Mouse (Mus musculus): Measurements from ENCODE around the gene Slc41a2. TPM values are rescaled to one million over a fixed set of nuclear protein-coding genes. Genes with fewer than 3 reads are reported as not detected.
A peak's percentile ranks its signal among the peaks of the same experiment; 100 is the strongest.

Slc41a2 gene
- 3.6 and 5.3 TPM in 2 replicates for polyA plus RNA-seq (2014; fragmentation: Nextera tagmentation; extraction: Ambion mirVana)

- ATAC-seq, result peak; percentile 92
- Histone ChIP-seq H3K4me2 (ENCODE audit: low read length) (peak within 1 kb of the TSS; percentile 94), H3K4me1 (ENCODE audit: control insufficient read depth, insufficient read depth, low read length) (no peaks in the 10 kb centered on the region), H3K9me3 (replicated peaks; ENCODE audit: control insufficient read depth, low read length) (no peaks in the 10 kb centered on the region), H3K4me3 (ENCODE audit: low read depth, low read length) (peak within 1 kb of the TSS; percentile 63), H3K36me3 (ENCODE audit: control insufficient read depth, insufficient read depth, low read length) (no peaks in the 10 kb centered on the region), H3K27me3 (replicated peaks; ENCODE audit: control insufficient read depth, insufficient read depth, low read length) (peaks cover 16% of the 10 kb centered on the region), H3K27ac (ENCODE audit: low read depth, low read length) (peak within 1 kb of the TSS; percentile 58; the same call in 1 of the 2 replicates), H3K9ac (ENCODE audit: low read length) (peak within 1 kb of the TSS; percentile 81)
- peak; percentile 68 for DNase-seq (ENCODE audit: low spot score)
- under 1% methylated on average over 93 of the region's 102 CpGs for WGBS
These were observed at the start of gene Slc41a2 for GRCm38 (mm10) chr10:83337159-83337951. Gene Slc41a2, minus strand, starts transcription at chr10:83337882.

GRCm38 (mm10) chr10:83385330-83385910, 47.7 kb upstream of the Slc41a2 start:
- Histone ChIP-seq H3K9ac (ENCODE audit: low read length) (no peak overlapping the region), H3K4me2 (ENCODE audit: low read length) (no peak overlapping the region), H3K36me3 (ENCODE audit: control insufficient read depth, insufficient read depth, low read length) (peaks cover 7% of the 10 kb centered on the region; the same call in 1 of the 2 replicates), H3K4me3 (ENCODE audit: low read depth, low read length) (no peak overlapping the region), H3K9me3 (replicated peaks; ENCODE audit: control insufficient read depth, low read length) (no peaks in the 10 kb centered on the region), H3K4me1 (ENCODE audit: control insufficient read depth, insufficient read depth, low read length) (no peaks in the 10 kb centered on the region), H3K27me3 (replicated peaks; ENCODE audit: control insufficient read depth, insufficient read depth, low read length) (no peaks in the 10 kb centered on the region), H3K27ac (ENCODE audit: low read depth, low read length) (no peak overlapping the region)
- over 99% methylated on average over 7 of the region's 7 CpGs for WGBS
- DNase-seq (ENCODE audit: low spot score) (no peak), ATAC-seq (no peak)

- Histone ChIP-seq H3K9me3 (replicated peaks; ENCODE audit: control insufficient read depth, low read length) (no peaks in the 10 kb centered on the region), H3K4me2 (ENCODE audit: low read length) (no peak overlapping the region), H3K9ac (ENCODE audit: low read length) (no peak overlapping the region), H3K36me3 (ENCODE audit: control insufficient read depth, insufficient read depth, low read length) (peaks cover 7% of the 10 kb centered on the region; the same call in 1 of the 2 replicates), H3K4me3 (ENCODE audit: low read depth, low read length) (no peak overlapping the region), H3K27ac (ENCODE audit: low read depth, low read length) (no peak overlapping the region), H3K27me3 (replicated peaks; ENCODE audit: control insufficient read depth, insufficient read depth, low read length) (no peaks in the 10 kb centered on the region), H3K4me1 (ENCODE audit: control insufficient read depth, insufficient read depth, low read length) (no peaks in the 10 kb centered on the region)
- ATAC-seq (no peak), DNase-seq (ENCODE audit: low spot score) (no peak)
- WGBS, result 91% methylated on average over 8 of the region's 8 CpGs
These were observed 47.0 kb upstream of the Slc41a2 start for GRCm38 (mm10) chr10:83384456-83385215.

GRCm38 (mm10) chr10:83383863-83384262, 46.2 kb upstream of the Slc41a2 start:
- H3K4me1 ChIP-seq (ENCODE audit: control insufficient read depth, insufficient read depth, low read length), result no peaks in the 10 kb centered on the region
- peaks cover 9% of the 10 kb centered on the region; the same call in 1 of the 2 replicates for H3K36me3 ChIP-seq (ENCODE audit: control insufficient read depth, insufficient read depth, low read length)
- DNase-seq (ENCODE audit: low spot score) (no peak), ATAC-seq (no peak)
- WGBS, result 88% methylated on average over 13 of the region's 13 CpGs
- no peak overlapping the region for H3K4me2 ChIP-seq (ENCODE audit: low read length)
- H3K27ac ChIP-seq (ENCODE audit: low read depth, low read length), result no peak overlapping the region
- no peak overlapping the region for H3K9ac ChIP-seq (ENCODE audit: low read length)
- H3K4me3 ChIP-seq (ENCODE audit: low read depth, low read length), result no peak overlapping the region
- H3K27me3 ChIP-seq (replicated peaks; ENCODE audit: control insufficient read depth, insufficient read depth, low read length), result no peaks in the 10 kb centered on the region
- no peaks in the 10 kb centered on the region for H3K9me3 ChIP-seq (replicated peaks; ENCODE audit: control insufficient read depth, low read length)

GRCm38 (mm10) chr10:83382988-83383387, 45.3 kb upstream of the Slc41a2 start:
- 85% methylated on average over 2 of the region's 2 CpGs for WGBS
- no peaks in the 10 kb centered on the region for H3K9me3 ChIP-seq (replicated peaks; ENCODE audit: control insufficient read depth, low read length)
- peaks cover 9% of the 10 kb centered on the region; the same call in 1 of the 2 replicates for H3K36me3 ChIP-seq (ENCODE audit: control insufficient read depth, insufficient read depth, low read length)
- H3K4me3 ChIP-seq (ENCODE audit: low read depth, low read length), result no peak overlapping the region
- no peak overlapping the region for H3K4me2 ChIP-seq (ENCODE audit: low read length)
- no peak for DNase-seq (ENCODE audit: low spot score)
- H3K4me1 ChIP-seq (ENCODE audit: control insufficient read depth, insufficient read depth, low read length), result no peaks in the 10 kb centered on the region
- H3K27ac ChIP-seq (ENCODE audit: low read depth, low read length), result no peak overlapping the region
- no peak overlapping the region for H3K9ac ChIP-seq (ENCODE audit: low read length)
- ATAC-seq, result no peak
- no peaks in the 10 kb centered on the region for H3K27me3 ChIP-seq (replicated peaks; ENCODE audit: control insufficient read depth, insufficient read depth, low read length)

GRCm38 (mm10) chr10:83382528-83382927, 44.8 kb upstream of the Slc41a2 start:
- DNase-seq (ENCODE audit: low spot score), result no peak

GRCm38 (mm10) chr10:83380501-83380900, 42.8 kb upstream of the Slc41a2 start:
- Histone ChIP-seq H3K4me1 (ENCODE audit: control insufficient read depth, insufficient read depth, low read length) (no peaks in the 10 kb centered on the region), H3K4me2 (ENCODE audit: low read length) (no peak overlapping the region), H3K9me3 (replicated peaks; ENCODE audit: control insufficient read depth, low read length) (no peaks in the 10 kb centered on the region), H3K36me3 (ENCODE audit: control insufficient read depth, insufficient read depth, low read length) (peaks cover 9% of the 10 kb centered on the region; the same call in 1 of the 2 replicates), H3K9ac (ENCODE audit: low read length) (no peak overlapping the region), H3K27ac (ENCODE audit: low read depth, low read length) (no peak overlapping the region), H3K27me3 (replicated peaks; ENCODE audit: control insufficient read depth, insufficient read depth, low read length) (no peaks in the 10 kb centered on the region), H3K4me3 (ENCODE audit: low read depth, low read length) (no peak overlapping the region)
- ATAC-seq (no peak), DNase-seq (ENCODE audit: low spot score) (no peak)
- WGBS, result 90% methylated on average over 2 of the region's 2 CpGs

More at GRCm38 (mm10) chr10:83382528-83382927, 44.8 kb upstream of the Slc41a2 start:
- no peak overlapping the region for H3K9ac ChIP-seq (ENCODE audit: low read length)
- no peaks in the 10 kb centered on the region for H3K4me1 ChIP-seq (ENCODE audit: control insufficient read depth, insufficient read depth, low read length)
- no peaks in the 10 kb centered on the region for H3K9me3 ChIP-seq (replicated peaks; ENCODE audit: control insufficient read depth, low read length)
- peaks cover 9% of the 10 kb centered on the region; the same call in 1 of the 2 replicates for H3K36me3 ChIP-seq (ENCODE audit: control insufficient read depth, insufficient read depth, low read length)
- no peak overlapping the region for H3K4me2 ChIP-seq (ENCODE audit: low read length)
- no peaks in the 10 kb centered on the region for H3K27me3 ChIP-seq (replicated peaks; ENCODE audit: control insufficient read depth, insufficient read depth, low read length)
- 88% methylated on average over 4 of the region's 4 CpGs for WGBS
- no peak overlapping the region for H3K4me3 ChIP-seq (ENCODE audit: low read depth, low read length)
- no peak for ATAC-seq
- no peak overlapping the region for H3K27ac ChIP-seq (ENCODE audit: low read depth, low read length)

GRCm38 (mm10) chr10:83378083-83378833, 40.6 kb upstream of the Slc41a2 start:
- WGBS, result 80% methylated on average over 9 of the region's 9 CpGs
- Histone ChIP-seq H3K4me1 (ENCODE audit: control insufficient read depth, insufficient read depth, low read length) (no peaks in the 10 kb centered on the region), H3K4me2 (ENCODE audit: low read length) (no peak overlapping the region), H3K27me3 (replicated peaks; ENCODE audit: control insufficient read depth, insufficient read depth, low read length) (no peaks in the 10 kb centered on the region), H3K4me3 (ENCODE audit: low read depth, low read length) (no peak overlapping the region), H3K9me3 (replicated peaks; ENCODE audit: control insufficient read depth, low read length) (no peaks in the 10 kb centered on the region), H3K27ac (ENCODE audit: low read depth, low read length) (no peak overlapping the region), H3K36me3 (ENCODE audit: control insufficient read depth, insufficient read depth, low read length) (peaks cover 18% of the 10 kb centered on the region), H3K9ac (ENCODE audit: low read length) (no peak overlapping the region)
- ATAC-seq (no peak), DNase-seq (ENCODE audit: low spot score) (peak; percentile 20)
